Mouse (Mus musculus) gastrocnemius, postnatal 36 days (tissue): ENCODE measurements around the gene Frat2. TPM values are rescaled to one million over a fixed set of nuclear protein-coding genes. Genes with fewer than 3 reads are reported as not detected.
A peak's percentile ranks its signal among the peaks of the same experiment; 100 is the strongest.

Experiments used
- DNase-seq, 2 experiments: peaks; one replicate each; pipeline ENCODE4 v3.0.0; 2022
- intact Hi-C: fragments of 180-260 bp; cut with DNase I; formaldehyde crosslinking; loops from one replicate; pipeline ENCODE4 v1.15.1; 2025
- total RNA-seq, 2 experiments: library from RNA; stranded (reverse); gene quantifications; 2 replicates each; pipeline ENCODE4 v1.2.3; 2021

Gene Frat2
- total RNA-seq, 2 experiments from 2014 or later = 13.9 to 18.5 TPM

- DNase-seq = peak; percentile 24 to 37
- intact Hi-C loops = loop anchor here (2.0 to 5.0 kb wide), 3 partner anchors 16 to 70 kb away; partner anchors contain the start of gene Arhgap19
Observed at GRCm38 (mm10) chr19:41847091-41847581, 796 bp downstream of the Frat2 start.

- intact Hi-C loops = loop anchor here (2.0 to 5.0 kb wide), 3 partner anchors 16 to 69 kb away; partner anchors contain the start of gene Arhgap19
- peak in 1 of 2 experiments; percentile 21 for DNase-seq
Observed at GRCm38 (mm10) chr19:41846366-41847090, 1.4 kb downstream of the Frat2 start.

GRCm38 (mm10) chr19:41844345-41844744 lies 3.6 kb downstream of the Frat2 start:
- intact Hi-C loops = no loop called here
- DNase-seq = no peak

GRCm38 (mm10) chr19:41842706-41843105 lies 5.2 kb downstream of the Frat2 start:
- no peak for DNase-seq
- intact Hi-C loops = no loop called here

- intact Hi-C loops = no loop called here
- no peak for DNase-seq
Observed at GRCm38 (mm10) chr19:41842196-41842595, 5.7 kb downstream of the Frat2 start.

- DNase-seq = no peak
- intact Hi-C loops = no loop called here
Observed at GRCm38 (mm10) chr19:41841105-41841750, 6.7 kb downstream of the Frat2 start.

- intact Hi-C loops = no loop called here
- DNase-seq = no peak
Observed at GRCm38 (mm10) chr19:41839685-41840084, 8.2 kb downstream of the Frat2 start.

- no peak for DNase-seq
- intact Hi-C loops = no loop called here
Observed at GRCm38 (mm10) chr19:41838808-41839207, 9.1 kb downstream of the Frat2 start.

- intact Hi-C loops = no loop called here
- DNase-seq = no peak
Observed at GRCm38 (mm10) chr19:41837917-41838261, 10.0 kb downstream of the Frat2 start.

GRCm38 (mm10) chr19:41837194-41837916 lies 10.6 kb downstream of the Frat2 start:
- intact Hi-C loops = no loop called here
- no peak for DNase-seq

- DNase-seq = no peak
- intact Hi-C loops = no loop called here
Observed at GRCm38 (mm10) chr19:41836719-41837118, 11.2 kb downstream of the Frat2 start.

- intact Hi-C loops = no loop called here
- DNase-seq = no peak
Observed at GRCm38 (mm10) chr19:41835816-41836215, 12.1 kb downstream of the Frat2 start.

GRCm38 (mm10) chr19:41835407-41835806 lies 12.5 kb downstream of the Frat2 start:
- intact Hi-C loops = no loop called here
- DNase-seq = no peak

GRCm38 (mm10) chr19:41832501-41833201 lies 15.3 kb downstream of the Frat2 start:
- intact Hi-C loops = no loop called here

GRCm38 (mm10) chr19:41831718-41832391 lies 16.1 kb downstream of the Frat2 start:
- intact Hi-C loops = loop anchor here (2.0 kb wide), 1 partner anchor 15 kb away; no protein-coding TSS in a partner anchor
- no peak for DNase-seq

More at GRCm38 (mm10) chr19:41832501-41833201, 15.3 kb downstream of the Frat2 start:
- DNase-seq = no peak

- no peak for DNase-seq
- intact Hi-C loops = loop anchor here (2.0 kb wide), 1 partner anchor 16 kb away; no protein-coding TSS in a partner anchor
Observed at GRCm38 (mm10) chr19:41831101-41831570, 16.8 kb downstream of the Frat2 start.

- DNase-seq = peak; percentile 48 to 62
- intact Hi-C loops = loop anchor here (2.0 kb wide), 1 partner anchor 16 kb away; no protein-coding TSS in a partner anchor
Observed at GRCm38 (mm10) chr19:41830106-41831031, 17.6 kb downstream of the Frat2 start.

- DNase-seq = peak; percentile 78 to 93
- intact Hi-C loops = loop anchor here (2.0 kb wide), 1 partner anchor 17 kb away; no protein-coding TSS in a partner anchor
Observed at GRCm38 (mm10) chr19:41829381-41830105, 18.4 kb downstream of the Frat2 start, which contains the start of gene Frat1. TSS of gene Frat1 (plus strand) at chr19:41829970.
